Mouse (Mus musculus) liver, embryonic 14.5 days (tissue): ENCODE results near the gene Psmg3.

ENCODE experiments used
- CTCF ChIP-seq: IDR thresholded peaks from 2 replicates; pipeline ENCODE4 v1.5.1; 2016; ENCODE audit warnings: antibody characterized with exemption, low read depth, control low read depth
- EP300 ChIP-seq: IDR thresholded peaks from 2 replicates; pipeline ENCODE4 v1.6.1; 2016; ENCODE audit warnings: antibody characterized with exemption, low read depth

DNA sequence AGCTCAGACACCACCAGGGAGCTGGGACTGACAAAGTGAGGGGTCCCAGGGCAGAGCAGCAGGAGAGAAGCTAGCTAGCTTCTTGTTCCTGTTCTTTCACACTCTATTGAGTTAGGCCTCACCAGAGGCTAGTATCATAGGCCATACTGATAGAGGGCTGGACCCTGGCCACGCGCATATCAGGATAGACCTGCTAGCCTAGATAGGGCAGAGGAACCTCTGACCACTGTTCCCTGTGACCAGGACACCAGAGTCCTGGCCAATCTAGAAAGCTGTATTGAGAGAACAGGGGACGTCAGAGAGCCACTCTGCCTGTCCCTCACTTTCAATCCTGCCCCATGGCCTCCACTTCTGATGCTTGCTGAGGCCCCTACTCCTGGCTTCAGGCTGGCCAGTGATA lies 8.6 kb downstream of the Psmg3 start:
- TF ChIP-seq CTCF: no peak
- TF ChIP-seq EP300: no peak
